Mouse (Mus musculus) spleen, adult 2 months (tissue): ENCODE measurements around the gene Ctc1. TPM values are rescaled to one million over a fixed set of nuclear protein-coding genes. Genes with fewer than 3 reads are reported as not detected.
"Not testable (repeated sequence)": the region's sequence is repeated elsewhere in the genome, so short reads cannot be mapped to it uniquely, and the experiment has no call there.

Source experiments
- DNase-seq, 2 experiments: peaks; one replicate each; pipeline versions ENCODE4 v3.0.0 to v3.0.0-alpha.2; 2012 to 2021; ENCODE audit warnings: low spot score in 2 of 2, low read depth in 1 of 2
- H3K27ac ChIP-seq: fragments of 200-500 bp; 2 replicates; pipeline ENCODE4 v1.5.1; 2012; ENCODE audit warnings: low read length, inconsistent platforms; ENCODE audit not compliant: insufficient read depth
- H3K27me3 ChIP-seq: fragments of 200-500 bp; 2 replicates; pipeline ENCODE4 v1.6.1; 2012; ENCODE audit warnings: mild to moderate bottlenecking, moderate library complexity, low read length, inconsistent platforms; ENCODE audit not compliant: control insufficient read depth, insufficient read depth
- H3K36me3 ChIP-seq: fragments of 200-500 bp; 2 replicates; pipeline ENCODE4 v1.6.1; 2012; ENCODE audit warnings: mild to moderate bottlenecking, low read length, inconsistent platforms; ENCODE audit not compliant: control insufficient read depth, insufficient read depth
- H3K4me1 ChIP-seq: fragments of 200-500 bp; 2 replicates; pipeline ENCODE4 v1.6.1; 2011; ENCODE audit warnings: inconsistent platforms; ENCODE audit not compliant: control insufficient read depth, insufficient read depth, insufficient read length
- H3K4me3 ChIP-seq: fragments of 200-500 bp; 2 replicates; pipeline ENCODE4 v1.5.1; 2011; ENCODE audit warnings: mild to moderate bottlenecking, inconsistent platforms; ENCODE audit not compliant: insufficient read depth, insufficient read length; ENCODE audit errors: extremely low read depth
- CTCF ChIP-seq: fragments of 200-500 bp; IDR thresholded peaks from 2 replicates; pipeline ENCODE4 v1.5.1; 2011; ENCODE audit warnings: mild to moderate bottlenecking, inconsistent platforms; ENCODE audit not compliant: insufficient read depth, insufficient read length, insufficient replicate concordance; ENCODE audit errors: extremely low read depth
- POLR2A ChIP-seq: fragments of 200-500 bp; IDR thresholded peaks from 2 replicates; pipeline ENCODE4 v1.6.1; 2011; ENCODE audit warnings: low read depth, low read length, inconsistent platforms
- WGBS: fragments of 180-500 bp; shearing (Covaris S2); methylation state at CpG from one replicate; pipeline ENCODE4 v1.1.7; 2018; 5-methylcytosine and 5-hydroxymethylcytosine counted together
- polyA plus RNA-seq: library from polyadenylated mRNA; depleted of rRNA; stranded (reverse); fragments of >200 nt; gene quantifications from 2 replicates; pipeline ENCODE4 v1.2.3, GENCODE M21; 2012

The Ctc1 gene
- polyA plus RNA-seq, 1 experiment: 27.2 TPM

- TF ChIP-seq CTCF (no peak), POLR2A (no peak)
- Histone ChIP-seq H3K36me3 (peaks cover 18% of the 10 kb centered on the region), H3K4me3 (no peak overlapping the region), H3K27me3 (no peaks in the 10 kb centered on the region), H3K27ac (no peak overlapping the region), H3K4me1 (no peaks in the 10 kb centered on the region)
- WGBS: 96% methylated on average over 17 of the region's 17 CpGs
- no peak for DNase-seq
Observed at GRCm38 (mm10) chr11:68988341-68988740, 27.4 kb upstream of the Ctc1 start.

GRCm38 (mm10) chr11:68993122-68993521 is 22.6 kb upstream of the Ctc1 start:
- no peak for DNase-seq
- Histone ChIP-seq H3K36me3 (peaks cover 20% of the 10 kb centered on the region), H3K4me1 (no peaks in the 10 kb centered on the region), H3K4me3 (no peak overlapping the region), H3K27me3 (no peaks in the 10 kb centered on the region), H3K27ac (no peak overlapping the region)
- no peak for TF ChIP-seq CTCF
- no peak for TF ChIP-seq POLR2A
- WGBS: 92% methylated on average over 7 of the region's 7 CpGs

DNA sequence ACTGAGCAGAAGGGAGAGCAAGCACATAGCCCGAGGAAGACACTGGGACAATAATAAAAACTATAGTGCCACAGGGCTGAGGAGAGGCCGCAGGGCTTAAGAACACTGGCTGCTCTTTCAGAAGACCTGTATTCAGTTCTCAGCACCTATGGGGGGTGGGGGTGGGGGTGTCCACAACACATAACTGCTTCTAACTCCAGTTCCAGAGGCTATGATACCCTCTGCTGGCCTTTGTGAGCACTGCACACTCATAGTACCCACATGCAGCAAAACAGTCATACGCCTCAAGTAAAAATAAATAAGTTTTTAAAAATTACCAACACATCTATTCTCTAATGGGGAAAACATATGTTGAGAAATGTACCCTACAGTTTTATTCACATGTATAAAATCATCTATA is 21.3 kb upstream of the Ctc1 start:
- 96% methylated on average over 3 of the region's 3 CpGs for WGBS
- no peak for DNase-seq
- Histone ChIP-seq H3K4me1 (no peaks in the 10 kb centered on the region), H3K4me3 (no peak overlapping the region), H3K36me3 (peaks cover 18% of the 10 kb centered on the region), H3K27ac (no peak overlapping the region), H3K27me3 (no peaks in the 10 kb centered on the region)
- TF ChIP-seq POLR2A (no peak), CTCF (no peak)

DNA sequence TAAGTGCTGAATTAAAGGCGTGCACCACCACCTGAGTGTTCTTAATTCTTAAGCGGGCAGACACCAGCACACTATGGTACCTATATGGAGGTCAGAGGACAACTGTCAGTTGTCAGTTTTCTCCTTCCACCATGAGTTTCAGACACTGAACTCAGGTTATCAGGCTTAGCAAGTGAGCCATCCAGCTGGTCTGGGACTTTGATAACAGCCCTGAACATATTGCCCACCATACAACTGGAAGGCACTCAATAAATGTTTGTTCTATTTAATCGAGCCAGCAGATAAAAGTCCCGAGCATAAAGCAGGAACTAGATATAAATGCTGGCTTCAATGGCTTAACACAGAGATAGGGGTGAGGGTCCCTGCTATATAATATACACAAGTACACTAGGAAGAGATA is 18.6 kb upstream of the Ctc1 start:
- DNase-seq: no peak
- H3K27me3 ChIP-seq: no peaks in the 10 kb centered on the region
- TF ChIP-seq POLR2A (no peak), CTCF (no peak)
- H3K36me3 ChIP-seq: peaks cover 31% of the 10 kb centered on the region
- no peak overlapping the region for H3K4me3 ChIP-seq
- 88% methylated on average over 4 of the region's 4 CpGs for WGBS
- no peaks in the 10 kb centered on the region for H3K4me1 ChIP-seq
- H3K27ac ChIP-seq: no peak overlapping the region

DNA sequence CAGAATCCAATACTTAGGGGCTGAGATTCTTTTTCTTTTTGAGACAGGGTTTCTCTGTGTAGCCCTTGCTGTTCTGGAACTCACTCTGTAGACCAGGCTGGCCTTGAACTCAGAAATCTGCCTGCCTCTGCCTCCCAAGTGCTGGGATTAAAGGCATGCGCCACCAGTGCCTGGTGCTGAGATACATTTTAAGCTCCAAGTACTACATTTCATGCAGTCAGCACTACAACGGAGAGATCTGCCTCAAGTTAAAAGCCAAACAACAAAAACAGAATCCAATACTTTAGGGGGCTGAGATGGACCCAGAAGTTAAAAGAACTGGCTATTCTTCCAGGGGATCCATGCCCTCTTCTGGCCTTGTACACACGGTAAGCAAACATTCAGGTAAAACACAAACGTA is 12.9 kb upstream of the Ctc1 start:
- H3K36me3 ChIP-seq: peaks cover 24% of the 10 kb centered on the region
- not testable (repeated sequence) for H3K27me3 ChIP-seq, DNase-seq, H3K4me3 ChIP-seq, H3K27ac ChIP-seq, H3K4me1 ChIP-seq
- 97% methylated on average over 4 of the region's 4 CpGs for WGBS

DNA sequence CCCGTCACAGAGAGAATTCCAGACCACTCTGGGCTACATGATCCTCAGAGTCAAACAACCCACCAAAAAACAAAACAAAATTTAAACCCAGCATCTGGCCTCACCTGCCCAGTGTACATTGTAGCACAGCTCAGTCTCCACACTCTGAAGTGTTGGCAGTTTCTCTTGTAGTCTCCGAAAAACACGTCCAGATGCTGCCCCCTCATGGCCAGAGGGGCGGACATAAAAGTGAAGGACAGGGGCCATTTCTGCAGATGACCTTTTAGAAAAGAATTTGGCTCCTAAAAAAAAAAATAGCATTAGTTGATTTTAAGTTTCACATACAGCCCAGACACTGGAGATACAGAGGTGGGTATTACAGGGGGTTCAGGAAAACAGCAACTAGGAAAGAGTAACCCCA is 12.1 kb upstream of the Ctc1 start:
- 74% methylated on average over 4 of the region's 4 CpGs for WGBS
- H3K27ac ChIP-seq: no peak overlapping the region
- no peaks in the 10 kb centered on the region for H3K27me3 ChIP-seq
- H3K4me3 ChIP-seq: no peak overlapping the region
- TF ChIP-seq POLR2A (no peak), CTCF (no peak)
- H3K36me3 ChIP-seq: peaks cover 24% of the 10 kb centered on the region
- no peaks in the 10 kb centered on the region for H3K4me1 ChIP-seq
- no peak for DNase-seq

DNA sequence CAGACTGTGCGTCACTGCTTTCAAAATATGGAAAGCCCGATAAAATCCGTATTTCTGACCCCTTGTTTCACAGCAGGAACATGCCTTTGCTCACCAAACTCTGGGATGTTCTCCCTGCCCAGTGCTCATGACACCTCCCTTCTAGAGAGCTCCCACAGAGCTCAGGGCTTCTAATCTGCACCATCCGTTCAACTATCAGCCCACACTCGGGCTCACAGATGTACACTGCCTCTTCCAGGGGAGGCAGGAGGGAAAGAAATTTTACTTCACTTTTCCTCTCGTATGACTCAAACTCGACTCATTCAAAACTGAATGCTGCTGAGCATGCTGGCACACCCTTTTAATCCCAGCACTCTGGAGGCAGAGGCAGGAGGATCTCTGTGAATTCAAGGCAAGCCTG is 10.5 kb upstream of the Ctc1 start:
- Histone ChIP-seq H3K4me3 (no peak overlapping the region), H3K27ac (no peak overlapping the region), H3K4me1 (no peaks in the 10 kb centered on the region), H3K27me3 (no peaks in the 10 kb centered on the region), H3K36me3 (peaks cover 18% of the 10 kb centered on the region)
- TF ChIP-seq CTCF (no peak), POLR2A (no peak)
- no peak for DNase-seq
- WGBS: 82% methylated on average over 7 of the region's 7 CpGs

- not testable (repeated sequence) for H3K4me3 ChIP-seq, H3K27ac ChIP-seq, DNase-seq, H3K36me3 ChIP-seq, H3K27me3 ChIP-seq, H3K4me1 ChIP-seq
Observed at GRCm38 (mm10) chr11:69006575-69006974, 9.1 kb upstream of the Ctc1 start.
